Mouse (Mus musculus) cerebellum, adult 8-10 months (tissue): ENCODE measurements around the gene Phpt1.

Experiments used
- DNase-seq: peaks from one replicate; pipeline ENCODE4 v3.0.0; 2022

The Phpt1 gene

DNA sequence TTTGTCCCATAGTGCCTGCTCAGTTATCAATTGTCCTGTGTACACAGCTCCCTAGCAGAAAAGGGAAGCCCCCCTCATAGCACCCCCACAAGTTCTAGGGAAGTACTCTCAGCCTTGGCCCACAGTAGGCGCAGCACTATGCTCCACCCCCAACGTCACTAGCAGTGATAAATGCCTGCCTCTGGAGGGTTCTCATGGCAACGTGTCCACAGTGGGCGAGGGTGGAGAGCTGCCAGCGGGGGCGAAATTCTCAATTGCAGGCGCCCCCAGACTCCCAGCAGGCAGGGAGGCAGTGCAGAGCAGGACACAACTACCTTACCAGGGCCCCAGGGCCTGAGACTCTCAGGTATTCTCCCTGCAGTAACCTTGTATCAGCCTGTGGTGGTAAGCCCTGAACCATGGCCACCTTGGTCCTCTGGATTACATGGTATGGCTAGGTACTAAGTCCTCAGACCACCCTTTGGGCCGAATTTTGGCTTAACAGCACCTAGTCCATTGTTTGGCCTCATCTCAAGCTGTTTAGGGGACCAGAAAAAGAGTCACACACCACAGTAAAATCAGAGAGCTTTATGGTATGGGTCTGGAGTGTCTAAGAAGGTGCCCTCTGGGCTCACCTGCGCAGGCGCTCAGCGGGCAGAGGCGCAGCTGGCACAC, 7.6 kb upstream of the Phpt1 start:
- peak; percentile 68 for DNase-seq

DNA sequence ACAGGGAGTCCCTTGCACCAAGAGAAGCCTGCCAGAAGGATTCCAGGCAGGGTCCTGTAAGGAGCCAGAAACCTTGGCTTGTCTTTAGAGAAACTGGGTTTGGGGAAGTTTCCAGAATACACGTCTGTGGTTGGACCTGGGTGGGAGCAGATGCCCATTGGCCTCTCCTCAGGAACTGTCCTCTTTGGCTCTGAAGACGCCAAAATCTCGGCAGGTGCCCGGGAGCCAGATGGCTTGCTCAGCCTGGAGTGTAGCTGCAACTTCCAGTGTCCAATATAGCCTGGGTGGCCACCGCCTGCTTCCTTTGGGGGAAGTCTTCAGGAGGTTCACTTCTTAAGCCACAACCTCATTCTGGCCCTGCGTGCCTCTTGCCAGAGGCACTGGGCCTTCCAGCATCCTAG, 6.9 kb upstream of the Phpt1 start:
- DNase-seq = peak; percentile 89

DNA sequence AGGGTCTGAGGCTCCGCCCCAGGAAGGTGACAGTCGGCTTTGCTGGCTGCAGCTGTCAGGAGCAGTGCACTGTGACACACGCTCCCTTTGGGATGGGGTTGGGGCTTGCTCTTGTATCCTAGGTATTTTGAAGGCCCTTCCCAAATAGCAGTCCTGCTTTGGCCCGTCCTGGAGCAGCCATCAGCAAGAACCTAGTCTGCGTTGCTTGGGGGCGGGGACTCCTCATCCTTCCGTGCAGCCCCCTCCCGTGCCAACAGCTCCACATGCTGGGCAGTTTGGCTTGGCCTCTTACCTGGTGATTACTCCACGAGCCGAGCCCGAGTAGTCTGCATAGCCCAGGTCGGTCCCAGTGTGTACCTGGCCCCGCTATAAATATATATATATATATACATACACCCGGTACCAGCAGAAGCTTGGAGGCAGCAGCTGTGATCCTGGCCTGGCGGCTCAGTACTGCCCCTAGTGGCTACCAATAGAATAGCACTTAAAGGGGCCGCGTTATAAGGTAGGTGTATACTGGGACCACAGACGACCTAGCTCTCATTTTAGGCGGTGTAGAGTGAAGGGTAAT, 6.4 kb upstream of the Phpt1 start, which contains the start of gene Ajm1:
Gene Ajm1 (minus strand): TSS at position 464 of the 571 bp plus-strand sequence.
- DNase-seq = peak; percentile 86

DNA sequence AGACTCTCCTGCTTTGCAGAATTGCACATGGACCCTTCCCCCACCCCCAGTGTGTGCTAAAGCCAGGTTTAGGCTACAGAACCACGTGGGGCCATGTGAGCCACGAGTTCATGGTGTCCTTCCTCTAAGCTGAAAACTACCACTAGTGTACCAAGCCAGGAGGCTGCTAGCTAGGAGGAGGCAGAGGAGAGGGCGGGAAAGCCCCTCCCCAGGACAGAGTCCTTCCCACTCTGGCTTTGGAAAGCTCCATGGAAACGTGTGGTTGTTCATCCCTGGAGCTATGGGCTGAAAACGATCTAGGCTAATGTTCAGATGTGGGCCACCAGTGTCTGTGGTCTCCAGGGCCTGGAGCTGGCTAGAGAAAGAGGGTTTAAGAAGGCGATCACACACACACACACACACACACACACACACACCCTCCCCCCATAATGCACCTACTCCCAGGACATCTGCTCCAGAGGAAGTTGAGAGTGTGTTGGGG, 5.6 kb upstream of the Phpt1 start:
- peak; percentile 52 for DNase-seq

DNA sequence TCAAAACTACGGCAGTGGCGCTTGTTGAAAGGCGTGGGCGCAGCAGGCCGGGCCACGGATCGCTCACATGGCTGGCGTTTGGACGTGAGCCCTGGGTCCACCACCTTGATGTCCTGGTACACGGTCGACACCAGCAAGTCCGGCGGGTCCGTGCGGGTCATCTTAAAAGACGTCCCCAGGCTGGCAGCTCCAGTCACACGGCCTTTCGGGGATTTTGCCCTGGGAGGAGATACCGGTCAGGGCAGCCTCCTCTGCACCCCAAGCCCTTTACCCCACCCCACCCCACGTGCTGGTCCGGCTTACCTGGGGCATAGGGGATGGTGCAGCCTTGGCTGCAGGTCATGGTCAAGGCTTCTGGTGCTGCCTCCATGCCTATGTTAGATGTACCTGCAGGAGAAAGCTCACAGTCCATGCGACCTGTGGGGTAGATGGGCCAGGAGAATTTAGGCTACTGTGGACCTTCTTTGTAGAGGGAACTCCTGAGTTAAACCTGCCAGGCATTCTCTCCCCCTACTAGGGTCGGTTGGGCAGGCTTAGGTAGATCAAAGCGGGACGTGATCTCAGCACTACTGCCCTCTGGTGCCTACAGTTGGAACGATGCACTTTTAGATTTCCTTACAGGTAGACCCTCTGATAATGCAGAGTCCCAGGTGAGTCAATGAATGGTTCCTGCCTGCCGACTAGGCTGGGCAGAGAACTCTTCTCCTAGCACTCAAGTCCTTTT, 4.9 kb upstream of the Phpt1 start:
- peak; percentile 84 for DNase-seq

DNA sequence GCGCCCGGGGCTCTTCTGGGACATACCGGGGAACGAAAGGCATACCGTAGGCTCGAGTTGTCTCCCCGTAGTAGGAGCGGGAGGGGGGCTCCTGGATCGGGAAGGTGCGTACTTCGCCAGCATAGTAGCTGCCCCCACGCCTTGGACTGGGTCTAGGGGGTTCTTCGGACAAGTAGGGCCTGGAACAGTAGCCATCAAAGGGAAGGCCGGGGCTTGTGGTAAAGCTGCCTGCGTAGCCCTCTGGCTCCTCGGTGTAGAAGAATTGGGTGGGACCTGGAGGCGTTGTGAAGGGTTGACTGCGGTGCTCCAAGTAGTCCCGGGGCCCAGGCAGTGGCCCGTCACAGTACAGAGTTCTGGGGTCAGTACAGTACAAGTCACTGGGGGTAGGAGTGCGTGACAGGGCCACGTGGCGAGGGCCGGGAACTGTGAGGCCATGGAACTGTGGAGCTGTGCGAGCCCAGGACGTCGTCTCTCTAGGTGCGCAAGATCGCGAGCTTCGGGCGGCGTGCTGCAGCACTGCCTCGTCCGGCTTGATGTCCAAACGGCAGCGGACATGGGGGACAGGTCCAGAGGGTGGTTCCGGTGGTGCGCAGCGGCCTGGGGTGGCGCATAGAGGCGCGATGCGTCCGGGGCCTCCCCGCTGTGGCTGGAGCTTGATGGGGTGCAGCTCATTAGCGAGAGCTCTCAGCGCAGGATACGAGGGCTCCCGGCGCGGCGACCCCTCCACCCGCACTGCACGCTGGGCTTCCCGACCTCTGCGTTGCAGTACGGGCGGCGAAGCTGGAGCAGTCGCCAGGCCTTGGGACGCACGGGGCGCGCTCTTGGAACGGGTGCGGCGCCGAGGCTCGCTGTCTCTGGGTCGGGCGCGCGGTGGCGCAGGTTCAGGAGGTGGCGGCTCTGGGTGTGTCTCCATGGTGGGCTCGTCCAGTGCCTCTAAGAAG, 4.0 kb upstream of the Phpt1 start:
- peak; percentile 66 for DNase-seq

DNA sequence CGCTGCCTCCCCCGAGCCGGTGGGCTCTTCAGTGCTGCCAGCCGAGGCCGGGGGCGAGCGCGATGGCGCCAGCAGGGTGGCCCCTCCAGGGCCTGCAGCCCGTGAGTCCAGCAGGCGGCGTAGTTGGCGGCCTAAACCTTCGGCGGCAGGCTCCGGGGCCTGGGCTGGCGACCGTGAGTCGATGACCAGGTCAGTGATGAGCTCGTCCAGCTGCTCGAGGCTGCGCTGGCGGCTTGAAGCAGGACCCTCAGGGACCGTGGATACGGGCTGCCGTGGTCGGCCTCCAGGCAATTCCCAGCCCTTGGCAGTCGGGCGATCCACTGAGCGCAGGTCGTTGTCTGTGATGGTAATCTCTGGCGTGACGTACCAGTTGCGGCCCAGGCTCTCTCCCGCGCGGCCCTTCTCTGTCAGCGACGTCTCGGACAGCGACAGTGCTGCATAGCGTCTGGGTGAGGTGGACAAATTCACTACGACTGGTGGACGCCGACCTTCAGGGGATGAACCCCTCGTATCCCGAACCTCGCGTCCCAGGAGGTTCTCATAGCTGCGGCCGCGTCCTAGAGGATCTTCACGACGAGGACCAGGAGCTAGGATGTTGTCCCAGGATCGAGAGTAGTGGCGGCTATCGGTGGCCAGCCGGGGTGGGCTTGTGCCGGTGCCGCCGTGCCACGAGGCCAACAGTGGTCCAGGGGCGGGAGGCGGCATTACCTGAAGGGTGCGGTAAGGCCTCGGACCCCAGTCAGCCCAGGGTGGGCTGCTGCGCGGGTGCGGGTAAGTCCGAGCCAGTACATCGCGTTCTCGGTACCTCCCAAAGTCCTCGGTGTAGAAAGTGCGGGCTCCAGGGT, 3.1 kb upstream of the Phpt1 start:
- peak; percentile 60 for DNase-seq

DNA sequence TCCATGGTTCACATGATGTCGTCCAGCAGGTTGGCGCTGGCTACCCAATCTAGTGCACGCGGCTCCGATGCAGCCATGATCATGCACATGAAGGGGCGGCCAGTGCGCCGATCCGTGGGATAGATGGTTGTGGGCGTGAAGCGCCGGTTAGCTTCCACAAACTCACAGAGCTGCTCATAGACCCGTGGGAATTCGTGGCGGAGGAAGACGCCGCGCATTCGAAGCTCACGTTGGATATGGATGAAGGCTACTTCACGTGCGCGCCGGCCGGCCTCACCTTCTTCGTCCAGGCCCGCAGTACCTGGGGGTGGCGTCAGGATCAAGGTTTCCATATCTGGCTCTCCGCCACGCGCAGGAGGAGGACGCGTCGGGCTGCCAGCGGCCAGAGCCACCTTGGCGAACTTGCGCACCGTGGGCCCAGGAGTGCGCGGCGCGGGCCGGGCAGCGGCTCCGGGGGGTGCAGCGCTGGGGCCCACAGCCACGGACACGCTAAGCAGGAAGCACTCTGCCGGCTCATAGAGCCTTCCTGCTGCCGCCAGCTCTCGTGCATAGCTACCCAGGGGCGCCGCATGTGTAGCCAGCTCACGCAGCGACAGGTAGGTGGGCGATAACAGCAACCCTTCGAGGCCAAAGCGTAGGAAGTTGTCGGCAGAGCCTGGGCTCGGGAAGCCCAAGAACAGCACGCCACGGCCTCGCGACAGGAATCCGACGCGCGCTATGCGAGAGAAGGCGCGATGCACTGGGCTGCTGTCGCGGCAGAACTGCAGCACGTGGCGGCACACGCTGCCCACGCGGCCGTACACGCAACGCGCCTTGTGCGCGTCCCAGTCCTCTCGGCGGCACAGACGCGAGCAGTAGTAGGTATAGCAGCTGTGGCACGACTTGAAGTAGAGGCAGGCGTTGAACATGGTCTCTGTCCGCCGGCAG, 2.2 kb upstream of the Phpt1 start:
- DNase-seq = peak; percentile 54

DNA sequence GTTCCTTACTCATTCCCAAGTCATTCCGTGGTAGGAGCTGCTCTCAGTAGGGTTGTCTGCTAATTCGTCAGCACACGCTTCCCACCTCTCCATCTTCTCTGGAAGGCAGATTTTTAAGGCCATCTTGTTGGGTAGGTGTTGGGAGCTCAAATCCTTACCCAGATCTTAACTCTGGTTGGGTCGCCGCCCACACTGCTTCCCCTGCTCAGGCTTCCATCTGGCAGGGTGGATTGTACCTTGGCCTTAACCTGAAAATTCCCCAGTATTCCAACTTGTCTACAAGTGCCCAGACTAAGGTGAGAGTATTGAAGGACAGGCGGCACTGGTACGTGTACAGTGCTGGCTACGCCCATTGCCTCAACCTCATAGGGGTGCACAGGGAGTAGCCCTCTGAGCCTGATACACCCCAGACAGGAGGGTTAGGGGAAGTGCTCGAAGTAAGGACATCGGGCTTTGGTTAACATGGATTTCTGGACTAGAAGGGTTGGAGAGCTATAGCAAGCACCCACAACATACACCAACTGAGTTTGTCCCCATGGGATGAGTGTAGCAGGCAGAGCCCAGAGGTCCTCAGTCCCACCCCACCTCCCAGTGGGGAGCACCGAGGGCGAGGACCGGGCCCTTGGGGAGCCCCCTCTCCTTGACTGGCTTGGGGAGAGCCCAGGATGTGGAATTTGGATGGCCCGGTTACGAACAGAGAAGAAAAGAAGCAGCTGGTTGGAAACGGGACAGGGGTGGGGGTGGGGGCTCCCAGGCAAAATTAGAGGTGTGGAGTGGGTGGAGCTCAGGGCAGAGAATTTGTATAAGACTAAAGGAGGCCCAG, 1.2 kb upstream of the Phpt1 start:
- peak; percentile 48 for DNase-seq

DNA sequence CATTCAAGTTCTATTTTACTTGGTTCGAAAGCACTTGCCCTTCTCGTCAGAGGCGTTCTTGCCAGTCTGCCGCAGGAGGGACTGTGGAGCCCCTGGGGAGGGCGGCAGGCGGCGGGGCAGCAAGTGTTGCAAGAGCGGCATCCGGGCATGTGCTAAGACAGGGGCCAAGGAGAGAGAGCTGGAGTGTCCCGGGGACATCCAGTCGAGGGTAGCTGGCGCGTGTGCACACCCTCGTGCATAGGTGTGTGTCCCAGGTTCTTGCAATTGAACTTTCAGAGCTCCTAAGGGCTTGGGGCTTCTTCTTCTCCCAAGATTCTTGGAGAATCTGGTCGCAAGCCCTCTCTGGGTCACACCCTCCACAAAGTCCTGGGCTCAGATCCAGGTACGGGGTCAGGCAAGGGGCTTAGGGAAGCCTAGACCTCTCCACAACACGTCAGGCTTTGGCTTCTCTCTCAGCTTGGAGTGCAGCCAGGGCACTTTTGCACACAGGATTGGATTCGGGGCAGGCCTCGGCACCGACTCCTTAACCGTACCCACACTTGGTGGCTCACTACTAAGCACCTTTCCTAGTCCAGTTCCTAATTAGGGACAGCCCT, 506 bp upstream of the Phpt1 start:
- peak; percentile 69 for DNase-seq

DNA sequence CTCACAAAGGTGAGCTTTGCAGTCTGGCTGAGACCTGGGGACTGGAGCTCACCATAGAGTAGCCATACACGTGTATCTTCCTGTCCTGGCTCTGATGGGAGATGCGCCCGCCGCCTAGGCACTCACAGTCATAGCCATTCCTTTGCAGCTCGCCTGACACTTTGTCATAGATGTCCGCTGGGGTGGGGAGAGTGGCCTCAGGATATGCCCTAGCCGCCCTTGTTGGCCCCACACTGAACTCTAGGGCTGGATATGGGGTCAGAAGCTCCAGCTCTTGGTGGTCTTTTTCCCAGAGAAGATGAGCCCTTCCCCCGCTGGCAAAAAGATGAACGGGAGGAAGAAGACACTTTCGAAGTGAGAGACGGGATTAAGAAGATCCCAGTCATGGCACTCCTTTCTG, 888 bp downstream of the Phpt1 start:
- no peak for DNase-seq

DNA sequence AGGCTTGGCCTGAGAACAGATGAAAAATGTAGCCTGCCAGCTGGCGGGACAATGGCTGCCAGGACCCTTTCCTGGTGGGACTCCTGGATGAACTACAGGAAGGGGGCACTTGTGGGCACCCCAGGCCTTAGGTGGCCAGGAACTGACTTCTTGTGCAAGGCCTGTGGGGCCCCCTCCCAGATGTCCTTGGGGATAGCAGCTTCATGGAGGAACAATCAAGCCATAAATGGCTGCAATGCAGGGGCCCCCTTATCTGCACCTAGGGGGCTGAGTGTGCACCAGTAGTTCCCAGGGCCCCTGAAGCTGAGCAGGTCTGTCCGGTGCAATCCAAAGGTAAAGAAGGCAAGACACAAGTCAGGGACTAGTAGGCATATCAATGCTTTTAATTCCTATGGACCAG, 2.0 kb downstream of the Phpt1 start:
- DNase-seq = peak; percentile 25

DNA sequence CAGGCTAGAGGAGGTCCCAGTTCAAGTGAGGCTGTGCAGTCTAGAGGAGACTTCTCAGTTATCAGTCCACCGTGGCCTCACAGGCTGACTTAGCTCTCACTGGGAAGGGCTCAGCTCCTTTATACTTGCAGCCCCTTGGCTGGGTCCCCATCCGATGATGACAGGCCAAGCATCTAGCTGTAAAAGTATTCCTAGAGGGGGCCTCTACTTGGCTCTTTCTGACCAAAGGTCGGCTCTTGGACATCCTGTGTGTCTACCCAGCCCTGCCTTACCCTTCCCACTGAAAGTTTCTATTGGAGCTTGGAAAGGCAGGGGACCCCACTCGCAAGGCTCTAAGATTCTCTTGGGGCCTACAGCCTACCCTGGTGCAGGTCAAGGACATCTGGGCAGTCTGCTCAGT, 3.8 kb downstream of the Phpt1 start:
- no peak for DNase-seq

DNA sequence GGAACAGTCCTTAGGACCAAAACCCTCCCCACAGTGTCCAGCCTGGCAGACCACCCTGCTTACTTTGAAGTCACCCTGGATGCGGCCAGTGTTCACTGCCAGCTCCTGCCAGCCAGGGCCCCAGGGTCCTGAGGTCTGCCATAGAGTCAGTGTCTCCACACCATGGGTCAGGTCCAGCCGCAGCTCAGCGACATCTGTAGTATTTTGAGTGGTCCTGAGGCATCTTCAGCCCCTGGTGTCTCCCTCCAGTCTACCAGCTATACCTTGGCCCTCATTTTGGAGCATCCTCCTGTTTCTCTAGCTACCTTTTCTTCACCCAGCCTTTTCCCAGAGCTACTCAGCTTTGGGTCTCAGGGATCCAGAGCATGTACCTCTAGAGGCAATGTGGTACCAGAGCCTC, 5.7 kb downstream of the Phpt1 start:
- no peak for DNase-seq

DNA sequence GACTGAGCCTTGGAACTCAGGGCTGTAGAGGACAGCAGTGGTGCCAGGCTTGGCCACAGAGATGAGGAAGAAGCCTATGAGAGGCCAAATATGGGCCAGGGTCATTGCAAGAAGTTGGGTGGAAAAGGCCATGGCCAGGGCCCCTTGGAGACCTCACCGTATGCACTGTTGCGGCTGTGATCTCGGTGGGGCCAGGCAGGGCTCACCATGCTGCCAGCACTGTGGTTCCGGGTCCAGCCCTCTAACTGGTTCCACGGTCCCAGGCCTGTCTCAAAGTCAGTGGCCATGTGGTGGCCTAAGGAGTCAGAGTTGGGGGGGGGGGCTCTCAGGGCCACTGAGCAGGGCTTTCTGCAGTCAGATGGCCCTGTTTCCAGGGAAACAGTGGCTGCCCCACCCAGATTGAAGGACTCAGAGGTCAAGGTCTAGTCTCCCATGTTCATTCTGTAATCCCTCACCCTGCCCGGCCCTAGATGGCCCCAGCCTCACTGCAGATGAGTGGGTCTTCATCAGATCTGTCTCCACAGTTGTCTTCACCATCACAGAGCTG, 6.5 kb downstream of the Phpt1 start:
- DNase-seq = no peak

DNA sequence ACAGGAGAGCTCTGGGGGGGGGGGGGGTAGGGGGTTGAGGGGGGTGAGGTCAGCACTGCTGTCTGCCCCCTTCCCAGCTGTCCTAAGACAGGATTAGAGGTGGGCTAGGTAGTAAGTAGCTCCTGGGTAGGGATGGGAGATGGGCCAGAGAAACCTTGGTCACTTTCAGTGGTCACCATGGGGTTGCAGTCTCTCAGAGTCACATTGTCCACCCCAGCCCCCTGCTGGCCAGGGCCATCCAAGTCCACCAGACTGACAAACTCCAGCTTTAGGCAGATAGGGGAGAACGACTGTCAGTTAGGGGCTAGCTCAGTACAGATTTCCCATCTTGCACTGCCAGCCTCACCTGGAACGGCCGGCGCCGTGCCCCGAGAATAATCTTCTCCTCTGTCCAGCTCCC, 8.5 kb downstream of the Phpt1 start:
- DNase-seq = no peak

DNA sequence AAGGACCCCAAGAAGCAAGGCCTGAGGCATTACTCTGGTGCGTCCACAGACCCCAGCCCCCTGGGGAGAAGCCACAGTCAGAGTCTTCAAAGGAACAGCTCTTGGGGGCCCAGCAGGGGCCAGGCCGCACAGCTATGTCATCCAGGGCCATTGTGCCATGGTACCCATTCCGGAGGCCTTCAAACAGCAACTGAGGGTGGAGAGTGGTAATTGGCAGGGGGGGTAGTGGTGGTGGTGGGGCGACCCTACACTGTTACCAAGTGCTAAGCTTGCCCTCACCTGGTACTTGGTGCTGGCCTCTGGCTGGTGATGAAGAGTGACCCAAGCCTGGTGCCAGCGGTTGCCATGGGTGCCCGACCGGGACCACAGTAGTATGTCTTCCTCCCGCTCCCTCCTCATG, 9.3 kb downstream of the Phpt1 start:
- no peak for DNase-seq

DNA sequence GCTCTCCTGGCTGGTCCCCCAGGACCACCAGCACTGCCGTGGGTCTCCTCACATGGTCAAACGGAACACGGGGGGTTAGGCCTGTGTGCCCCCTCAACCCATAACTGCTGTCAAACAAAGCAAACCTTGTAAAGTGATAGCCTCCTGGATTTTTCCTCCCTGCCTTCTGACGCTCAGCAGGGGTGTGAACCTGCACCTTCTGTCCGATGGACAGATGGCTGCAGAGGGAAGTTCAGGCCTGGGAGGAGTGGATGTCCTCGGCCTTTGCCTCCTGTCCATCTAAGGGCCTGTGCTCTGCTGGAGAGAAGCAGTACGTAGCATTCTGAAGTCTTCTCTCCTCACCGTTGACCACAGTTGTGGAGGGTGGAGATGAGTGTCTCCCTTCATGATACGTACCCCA, 13.1 kb downstream of the Phpt1 start:
- DNase-seq = peak; percentile 79

DNA sequence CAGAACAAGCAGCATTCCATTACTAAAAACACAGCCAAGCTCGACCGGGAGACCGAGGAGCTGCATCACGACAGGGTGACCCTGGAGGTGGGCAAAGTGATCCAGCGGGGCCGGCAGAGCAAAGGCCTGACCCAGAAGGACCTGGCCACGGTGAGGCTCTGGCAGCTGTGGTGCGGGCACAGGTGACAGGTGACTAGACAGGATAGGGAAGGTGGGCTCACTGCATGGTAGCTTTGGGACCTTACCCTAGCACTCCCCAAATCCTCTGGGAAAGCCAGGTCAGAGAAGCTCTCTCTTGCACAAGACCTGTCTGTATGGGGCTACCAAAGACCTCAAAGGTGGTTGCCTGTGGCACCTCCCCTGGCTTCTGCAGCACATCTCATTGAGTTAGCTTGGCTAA, 14.5 kb downstream of the Phpt1 start:
- no peak for DNase-seq
